Mouse (Mus musculus) B cell, adult 67 days (primary cell): ENCODE measurements around the gene Clcn5. TPM values are rescaled to one million over a fixed set of nuclear protein-coding genes. Genes with fewer than 3 reads are reported as not detected.

Experiments used
- total RNA-seq, 2 experiments: library from RNA; stranded (reverse); gene quantifications; 4 replicates each; pipeline ENCODE4 v1.2.4; 2023

The Clcn5 gene
- 10 to 100 TPM; 17.1 to 26.5 TPM for total RNA-seq

DNA sequence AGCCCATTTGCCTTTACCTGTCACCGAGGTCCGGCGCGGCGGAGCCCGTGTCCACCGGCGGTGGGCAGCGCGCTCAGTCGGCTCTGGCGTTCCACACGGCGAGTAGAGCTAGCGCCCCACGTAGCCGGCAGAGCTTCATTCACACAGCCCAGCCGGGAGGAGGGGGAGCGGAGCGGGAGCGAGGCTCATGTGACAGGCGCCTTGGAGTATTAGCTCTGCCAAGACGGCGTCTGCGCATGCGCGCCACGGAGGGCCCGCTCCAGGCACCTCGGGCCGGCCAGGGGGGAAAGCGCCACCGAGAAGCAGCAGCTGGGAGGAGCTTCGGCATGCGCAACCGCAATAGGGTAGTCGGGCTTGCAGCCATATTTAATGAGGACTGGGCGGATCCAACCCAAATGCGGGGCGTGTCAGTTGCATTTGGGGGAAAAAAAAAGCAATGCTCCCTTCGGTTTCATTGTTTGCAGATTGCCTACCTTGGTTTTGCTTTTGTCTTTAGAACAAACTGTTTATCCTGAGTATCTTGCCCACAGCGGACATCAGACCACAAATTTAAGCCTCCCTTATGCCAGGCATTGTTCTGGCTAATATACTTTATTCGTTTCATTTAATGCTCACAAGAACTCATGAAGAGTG lies at the start of gene Clcn5:
Gene Clcn5 (minus strand): TSS at position 270 of the 633 bp plus-strand sequence.

Other genes starting within 250 kb of the Clcn5 start
- 1 to 10 TPM in 1 of 2 experiments, under 1 TPM in 1; 0.53 to 1.1 TPM for gene Usp27x, start 56.5 kb upstream of the Clcn5 start, total RNA-seq